Mouse (Mus musculus): ENCODE measurements around the gene Nt5dc1. TPM values are rescaled to one million over a fixed set of nuclear protein-coding genes. Genes with fewer than 3 reads are reported as not detected.
A peak's percentile ranks its signal among the peaks of the same experiment; 100 is the strongest.

Nt5dc1 gene
- total and polyA plus RNA-seq, 3 experiments = 4.0 to 10.6 (median 10.0) TPM

DNA sequence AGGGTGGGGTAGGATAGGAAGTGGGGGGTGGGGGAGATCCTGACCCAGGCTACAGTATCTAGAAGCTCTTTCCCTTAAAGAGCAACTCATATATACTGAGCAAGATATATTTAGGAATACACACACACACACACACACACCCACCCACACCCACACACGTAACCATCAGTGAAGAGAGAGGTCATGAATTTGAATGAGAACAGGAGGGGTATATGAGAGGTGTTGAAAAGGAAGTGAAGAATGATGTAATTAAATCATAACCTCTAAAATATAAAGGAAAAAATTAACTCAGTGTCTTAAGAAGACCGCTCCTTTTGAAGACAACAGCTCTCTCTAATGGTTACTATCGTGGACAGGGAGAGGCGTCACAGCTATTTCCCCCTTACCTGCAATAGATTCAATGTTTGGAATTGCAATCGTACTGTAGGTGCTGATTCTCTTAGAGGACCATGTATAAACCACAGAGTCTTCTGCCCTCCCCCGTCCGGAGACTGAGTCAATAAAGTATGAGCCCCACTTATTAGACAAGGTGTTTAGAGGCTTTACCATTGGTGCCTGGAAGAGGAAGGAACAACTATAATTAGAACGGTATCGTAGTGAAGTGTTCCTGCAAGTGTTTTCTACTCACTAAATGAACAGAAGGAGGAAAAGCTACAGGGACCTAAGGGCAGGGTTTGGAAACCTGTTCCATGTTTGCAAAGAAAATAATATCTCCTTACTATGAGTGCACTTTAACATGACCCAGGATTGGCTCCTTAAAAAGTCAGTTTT, 108.3 kb downstream of the Nt5dc1 start:
- TF ChIP-seq EP300 (IDR thresholded peaks at IDR 0.05; ENCODE audit: insufficient read depth, low read depth, low read length) (no peak), POLR2A (IDR thresholded peaks at IDR 0.05; ENCODE audit: insufficient read depth, low read depth, low read length) (no peak), CTCF (IDR thresholded peaks at IDR 0.05) (no peak)
- no peaks in the 10 kb centered on the region for H3K79me2 ChIP-seq (replicated peaks; ENCODE audit: control insufficient read depth, insufficient read depth, low read length)
- H3K4me3 ChIP-seq = no peak overlapping the region
- 58% methylated on average over 9 of the region's 9 CpGs for WGBS
- H3K9ac ChIP-seq (ENCODE audit: low read depth, low read length) = no peak overlapping the region
- no peak for DNase-seq
- H3K4me1 ChIP-seq (ENCODE audit: control insufficient read depth, insufficient read depth, low read length) = no peaks in the 10 kb centered on the region
- H3K27ac ChIP-seq = no peak overlapping the region
- no peaks in the 10 kb centered on the region for H3K27me3 ChIP-seq (ENCODE audit: control insufficient read depth, insufficient read depth, low read length)
- intact Hi-C loops (cut with DNase I) = no loop called here
- peaks cover 2% of the 10 kb centered on the region for H3K36me3 ChIP-seq (ENCODE audit: control insufficient read depth, insufficient read depth, low read length)

DNA sequence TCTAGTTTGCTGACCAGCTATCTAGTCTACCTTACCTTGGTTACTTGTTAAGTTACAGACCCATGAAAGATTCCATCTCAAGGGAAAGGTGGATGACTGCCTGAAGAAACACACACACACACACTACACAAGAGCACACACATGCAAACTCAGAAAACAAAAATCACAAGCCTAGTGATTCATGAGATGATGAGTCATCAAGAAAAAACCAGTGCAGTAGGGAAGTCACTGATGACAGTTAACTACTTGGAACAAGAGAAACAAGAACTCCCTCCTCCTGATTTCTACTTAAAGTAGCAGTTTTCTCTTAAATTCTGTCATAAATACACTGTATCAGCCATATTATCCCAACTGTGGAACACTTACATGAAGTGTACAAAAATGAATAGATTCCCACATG, 111.3 kb downstream of the Nt5dc1 start:
- Histone ChIP-seq H3K36me3 (ENCODE audit: control insufficient read depth, insufficient read depth, low read length) (peaks cover 5% of the 10 kb centered on the region), H3K27me3 (ENCODE audit: control insufficient read depth, insufficient read depth, low read length) (no peaks in the 10 kb centered on the region), H3K9ac (ENCODE audit: low read depth, low read length) (no peak overlapping the region), H3K27ac (no peak overlapping the region), H3K79me2 (replicated peaks; ENCODE audit: control insufficient read depth, insufficient read depth, low read length) (no peaks in the 10 kb centered on the region), H3K4me1 (ENCODE audit: control insufficient read depth, insufficient read depth, low read length) (no peaks in the 10 kb centered on the region), H3K4me3 (no peak overlapping the region)
- DNase-seq = no peak
- TF ChIP-seq CTCF (IDR thresholded peaks at IDR 0.05) (no peak), POLR2A (IDR thresholded peaks at IDR 0.05; ENCODE audit: insufficient read depth, low read depth, low read length) (no peak), EP300 (IDR thresholded peaks at IDR 0.05; ENCODE audit: insufficient read depth, low read depth, low read length) (no peak)
- intact Hi-C loops (cut with DNase I) = no loop called here

DNA sequence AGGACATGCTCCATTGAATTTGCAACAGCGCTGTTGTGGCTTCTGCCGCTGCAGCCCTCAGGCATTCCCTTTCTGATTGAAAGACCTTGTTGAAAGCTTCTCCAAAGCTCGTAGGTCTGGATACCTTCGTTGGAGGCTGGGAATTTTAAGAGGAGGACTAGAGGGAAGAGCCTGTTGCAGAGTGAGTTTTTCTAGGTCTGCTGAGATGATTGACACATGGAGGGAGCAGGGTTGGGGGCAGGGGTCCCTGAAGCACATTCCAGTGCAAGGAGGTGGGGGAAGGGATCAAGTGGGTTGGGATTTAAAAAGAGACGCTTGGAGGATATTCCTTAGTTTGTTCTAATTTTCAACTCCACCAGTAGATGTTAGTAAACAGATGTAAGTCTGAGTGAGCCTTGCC, 118.0 kb downstream of the Nt5dc1 start:
- H3K36me3 ChIP-seq (ENCODE audit: control insufficient read depth, insufficient read depth, low read length) = peaks cover 3% of the 10 kb centered on the region
- no peak overlapping the region for H3K4me3 ChIP-seq
- H3K9ac ChIP-seq (ENCODE audit: low read depth, low read length) = no peak overlapping the region
- no peaks in the 10 kb centered on the region for H3K27me3 ChIP-seq (ENCODE audit: control insufficient read depth, insufficient read depth, low read length)
- no peak overlapping the region for H3K27ac ChIP-seq
- 52% methylated on average over 5 of the region's 5 CpGs for WGBS
- no peak for DNase-seq
- H3K4me1 ChIP-seq (ENCODE audit: control insufficient read depth, insufficient read depth, low read length) = peaks cover 2% of the 10 kb centered on the region; the same call in 1 of the 2 replicates
- intact Hi-C loops (cut with DNase I) = no loop called here
- TF ChIP-seq EP300 (IDR thresholded peaks at IDR 0.05; ENCODE audit: insufficient read depth, low read depth, low read length) (no peak), POLR2A (IDR thresholded peaks at IDR 0.05; ENCODE audit: insufficient read depth, low read depth, low read length) (no peak), CTCF (IDR thresholded peaks at IDR 0.05) (no peak)
- no peaks in the 10 kb centered on the region for H3K79me2 ChIP-seq (replicated peaks; ENCODE audit: control insufficient read depth, insufficient read depth, low read length)

DNA sequence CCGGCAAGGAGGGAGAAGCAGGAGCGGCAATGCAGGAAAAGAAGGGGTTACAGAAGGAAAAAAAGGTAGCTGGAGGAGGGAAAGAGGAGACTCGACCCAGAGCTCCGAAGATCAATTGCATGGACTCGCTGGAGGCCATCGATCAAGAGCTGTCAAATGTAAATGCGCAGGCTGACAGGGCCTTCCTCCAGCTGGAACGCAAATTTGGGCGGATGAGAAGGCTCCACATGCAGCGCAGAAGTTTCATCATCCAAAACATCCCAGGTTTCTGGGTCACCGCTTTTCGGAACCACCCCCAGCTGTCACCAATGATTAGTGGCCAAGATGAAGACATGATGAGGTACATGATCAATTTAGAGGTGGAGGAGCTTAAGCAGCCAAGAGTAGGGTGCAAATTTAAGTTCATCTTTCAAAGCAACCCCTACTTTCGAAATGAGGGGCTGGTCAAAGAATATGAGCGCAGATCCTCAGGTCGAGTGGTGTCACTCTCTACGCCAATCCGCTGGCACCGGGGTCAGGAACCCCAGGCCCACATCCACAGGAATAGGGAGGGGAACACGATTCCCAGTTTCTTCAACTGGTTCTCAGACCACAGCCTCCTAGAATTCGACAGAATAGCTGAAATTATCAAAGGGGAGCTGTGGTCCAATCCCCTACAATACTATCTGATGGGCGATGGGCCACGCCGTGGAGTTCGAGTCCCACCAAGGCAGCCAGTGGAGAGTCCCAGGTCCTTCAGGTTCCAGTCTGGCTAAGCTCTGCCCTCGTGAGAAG, 120.2 kb downstream of the Nt5dc1 start:
- WGBS = 46% methylated on average over 25 of the region's 25 CpGs
- Histone ChIP-seq H3K36me3 (ENCODE audit: control insufficient read depth, insufficient read depth, low read length) (peaks cover 3% of the 10 kb centered on the region), H3K27me3 (ENCODE audit: control insufficient read depth, insufficient read depth, low read length) (no peaks in the 10 kb centered on the region), H3K79me2 (replicated peaks; ENCODE audit: control insufficient read depth, insufficient read depth, low read length) (no peaks in the 10 kb centered on the region), H3K9ac (ENCODE audit: low read depth, low read length) (peak overlapping the region; percentile 67), H3K27ac (peak overlapping the region; percentile 79), H3K4me3 (peak overlapping the region; percentile 86), H3K4me1 (ENCODE audit: control insufficient read depth, insufficient read depth, low read length) (peaks cover 2% of the 10 kb centered on the region; the same call in 1 of the 2 replicates)
- peak; percentile 24 to 49 for DNase-seq
- no peak for TF ChIP-seq CTCF (IDR thresholded peaks at IDR 0.05)
- TF ChIP-seq POLR2A (IDR thresholded peaks at IDR 0.05; ENCODE audit: insufficient read depth, low read depth, low read length) = no peak
- no peak for TF ChIP-seq EP300 (IDR thresholded peaks at IDR 0.05; ENCODE audit: insufficient read depth, low read depth, low read length)
- intact Hi-C loops (cut with DNase I) = loop anchor here (1.0 kb wide), 1 partner anchor 16 kb away; the partner anchor contains the start of gene Tspyl1

DNA sequence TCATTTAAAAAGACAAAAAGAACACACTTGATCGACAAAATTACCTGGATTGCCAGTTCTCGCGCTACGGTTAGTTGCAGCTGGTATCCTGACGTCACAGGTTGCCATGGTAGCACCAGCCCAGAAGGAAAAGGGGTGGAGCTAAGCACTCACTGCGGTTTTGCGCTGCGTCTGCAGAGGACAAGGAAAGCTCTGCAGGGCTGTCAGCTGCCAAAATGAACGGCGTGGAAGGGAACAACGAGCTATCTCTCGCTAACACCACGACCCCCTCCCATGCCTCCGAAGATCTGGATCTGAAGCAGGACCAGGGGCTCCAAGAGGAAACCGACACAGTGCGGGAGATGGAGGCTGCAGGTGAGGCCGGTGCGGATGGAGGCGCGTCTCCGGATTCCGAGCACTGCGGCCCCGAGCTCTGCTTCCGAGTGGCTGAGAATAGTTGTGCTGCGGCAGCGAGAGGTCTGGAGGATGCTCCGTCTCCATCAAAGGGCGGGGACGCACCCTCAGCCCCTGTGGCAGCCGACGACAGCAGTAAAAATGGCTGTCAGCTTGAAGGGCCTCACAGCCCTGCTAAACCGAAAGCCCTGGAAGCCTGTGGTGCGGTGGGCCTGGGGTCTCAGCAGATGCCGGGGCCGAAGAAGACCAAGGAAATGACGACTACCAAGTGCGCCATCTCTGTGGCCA, 120.9 kb downstream of the Nt5dc1 start, which contains the start of gene Tspyl4:
Gene Tspyl4, plus strand, starts transcription at position 144 of the 681 bp plus-strand sequence.
- Histone ChIP-seq H3K9ac (ENCODE audit: low read depth, low read length) (peak within 1 kb of the TSS; percentile 67), H3K27ac (peak within 1 kb of the TSS; percentile 79), H3K79me2 (replicated peaks; ENCODE audit: control insufficient read depth, insufficient read depth, low read length) (no peaks in the 10 kb centered on the region), H3K27me3 (ENCODE audit: control insufficient read depth, insufficient read depth, low read length) (no peaks in the 10 kb centered on the region), H3K4me1 (ENCODE audit: control insufficient read depth, insufficient read depth, low read length) (peaks cover 2% of the 10 kb centered on the region; the same call in 1 of the 2 replicates), H3K4me3 (peak within 1 kb of the TSS; percentile 86), H3K36me3 (ENCODE audit: control insufficient read depth, insufficient read depth, low read length) (peaks cover 3% of the 10 kb centered on the region)
- DNase-seq = peak; percentile 89 to 92
- under 1% methylated on average over 38 of the region's 38 CpGs for WGBS
- TF ChIP-seq POLR2A (IDR thresholded peaks at IDR 0.05; ENCODE audit: insufficient read depth, low read depth, low read length) = peak; percentile 91
- TF ChIP-seq EP300 (IDR thresholded peaks at IDR 0.05; ENCODE audit: insufficient read depth, low read depth, low read length) = peak; percentile 63; the same call in 1 of the 2 replicates
- no peak for TF ChIP-seq CTCF (IDR thresholded peaks at IDR 0.05)
- intact Hi-C loops (cut with DNase I) = loop anchor here (1.0 kb wide), 1 partner anchor 15 kb away; the partner anchor contains the start of gene Tspyl1
